Mouse (Mus musculus): ENCODE data around the gene Haus8. TPM values are rescaled to one million over a fixed set of nuclear protein-coding genes. Genes with fewer than 3 reads are reported as not detected.
"Not testable (repeated sequence)": the region's sequence is repeated elsewhere in the genome, so short reads cannot be mapped to it uniquely, and the experiment has no call there.

The Haus8 gene
- polyA plus RNA-seq, 2 experiments = 23.9 to 47.1 TPM

DNA sequence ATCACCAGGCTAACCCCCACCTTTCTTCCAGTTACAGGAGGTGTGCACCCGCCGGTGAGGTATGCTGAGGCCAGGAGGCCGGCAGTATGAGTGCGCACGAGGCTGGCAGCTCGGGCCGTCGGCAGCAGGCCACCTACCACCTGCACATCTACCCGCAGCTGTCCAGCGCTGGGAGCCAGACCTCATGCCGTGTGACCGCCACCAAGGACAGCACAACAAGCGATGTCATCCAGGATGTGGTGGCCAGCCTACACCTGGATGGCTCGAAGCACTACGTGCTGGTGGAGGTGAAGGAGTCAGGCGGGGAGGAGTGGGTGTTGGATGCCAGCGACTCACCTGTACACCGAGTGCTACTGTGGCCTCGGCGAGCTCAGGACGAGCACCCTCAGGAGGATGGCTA lies 17.5 kb upstream of the Haus8 start:
- Histone ChIP-seq H3K27me3 (ENCODE audit: control insufficient read depth, insufficient read depth, low read length) (no peaks in the 10 kb centered on the region), H3K27ac (no peak overlapping the region), H3K4me3 (ENCODE audit: insufficient read depth in 1 of 2, low read depth in 2 of 2, low read length in 2 of 2) (no peak overlapping the region), H3K36me3 (replicated peaks; ENCODE audit: control insufficient read depth, insufficient read depth, low read depth) (peaks cover 10% of the 10 kb centered on the region), H3K4me1 (replicated peaks; ENCODE audit: control insufficient read depth in 2 of 2, insufficient read depth in 2 of 2, low read length in 1 of 2) (peaks cover 0 to 5% of the 10 kb centered on the region in 2 experiments; a peak in 1 of 4 replicates), H3K4me2 (ENCODE audit: low read depth) (no peak overlapping the region), H3K9ac (replicated peaks) (no peak overlapping the region), H3K9me3 (ENCODE audit: control insufficient read depth, low read length) (no peaks in the 10 kb centered on the region)
- no peak for TF ChIP-seq CTCF (IDR thresholded peaks at IDR 0.05; ENCODE audit: low read depth)
- TF ChIP-seq EP300 (IDR thresholded peaks at IDR 0.05; ENCODE audit: low read depth) = no peak
- WGBS (ENCODE audit: insufficient replicate concordance) = 85% methylated on average over 21 of the region's 21 CpGs
- no peak for DNase-seq (ENCODE audit: low read depth in 3 of 3, low spot score in 3 of 3)
- ATAC-seq (ENCODE audit: insufficient read depth) = no peak

DNA sequence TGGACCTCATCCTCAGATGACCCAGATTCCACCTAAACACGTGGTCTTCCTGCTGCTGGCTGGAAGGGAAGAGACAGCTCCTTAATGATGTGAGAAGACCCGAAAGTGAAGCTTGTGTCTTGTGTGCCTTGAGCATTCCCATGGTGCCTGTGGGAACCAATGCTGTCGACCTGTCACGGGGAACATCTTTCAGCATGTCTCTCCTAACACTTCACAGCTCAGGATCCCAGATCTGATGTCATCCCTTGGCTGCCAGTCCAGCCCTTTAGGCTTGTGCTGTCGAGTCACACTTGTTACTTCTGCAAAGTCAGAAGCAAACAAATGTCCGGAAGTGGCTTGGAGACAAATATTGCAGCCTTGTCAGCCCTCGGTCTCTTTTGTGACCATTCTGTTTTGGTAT lies 16.4 kb upstream of the Haus8 start:
- H3K9me3 ChIP-seq (ENCODE audit: control insufficient read depth, low read length) = no peaks in the 10 kb centered on the region
- H3K27ac ChIP-seq = no peak overlapping the region
- peaks cover 0 to 5% of the 10 kb centered on the region in 2 experiments; a peak in 1 of 4 replicates for H3K4me1 ChIP-seq (replicated peaks; ENCODE audit: control insufficient read depth in 2 of 2, insufficient read depth in 2 of 2, low read length in 1 of 2)
- ATAC-seq (ENCODE audit: insufficient read depth) (no peak), DNase-seq (ENCODE audit: low read depth in 3 of 3, low spot score in 3 of 3) (no peak)
- no peaks in the 10 kb centered on the region for H3K27me3 ChIP-seq (ENCODE audit: control insufficient read depth, insufficient read depth, low read length)
- no peak for TF ChIP-seq CTCF (IDR thresholded peaks at IDR 0.05; ENCODE audit: low read depth)
- TF ChIP-seq EP300 (IDR thresholded peaks at IDR 0.05; ENCODE audit: low read depth) = no peak
- 64% methylated on average over 7 of the region's 7 CpGs for WGBS (ENCODE audit: insufficient replicate concordance)
- no peak overlapping the region for H3K4me2 ChIP-seq (ENCODE audit: low read depth)
- peaks cover 10% of the 10 kb centered on the region for H3K36me3 ChIP-seq (replicated peaks; ENCODE audit: control insufficient read depth, insufficient read depth, low read depth)
- no peak overlapping the region for H3K9ac ChIP-seq (replicated peaks)
- H3K4me3 ChIP-seq (ENCODE audit: insufficient read depth in 1 of 2, low read depth in 2 of 2, low read length in 2 of 2) = no peak overlapping the region

DNA sequence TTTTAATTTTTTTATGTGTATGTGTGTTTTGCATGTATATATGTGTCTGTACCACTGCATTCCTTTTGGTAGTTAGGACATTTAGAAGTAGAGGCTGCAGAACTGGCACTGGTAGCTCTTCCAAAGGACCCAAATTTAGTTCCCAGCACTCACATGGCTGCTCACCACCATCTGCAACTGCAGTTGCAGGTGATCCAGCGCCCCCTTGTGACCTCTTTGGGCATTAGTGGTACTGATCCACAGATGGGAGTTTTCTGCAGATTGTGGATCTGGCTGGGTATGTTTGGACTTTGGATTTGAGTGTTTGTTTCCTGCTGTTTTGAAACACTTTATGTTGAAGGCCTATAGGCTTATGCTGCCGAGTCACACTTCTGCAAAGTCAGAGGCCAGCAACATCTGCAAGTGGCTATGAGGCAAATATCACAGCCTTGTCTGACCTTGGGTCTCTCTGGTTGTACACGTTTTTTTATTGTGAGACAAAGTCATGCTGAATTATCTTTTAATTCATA lies 15.8 kb upstream of the Haus8 start:
- no peaks in the 10 kb centered on the region for H3K9me3 ChIP-seq (ENCODE audit: control insufficient read depth, low read length)
- no peak overlapping the region for H3K27ac ChIP-seq
- no peak overlapping the region for H3K9ac ChIP-seq (replicated peaks)
- no peaks in the 10 kb centered on the region for H3K27me3 ChIP-seq (ENCODE audit: control insufficient read depth, insufficient read depth, low read length)
- H3K36me3 ChIP-seq (replicated peaks; ENCODE audit: control insufficient read depth, insufficient read depth, low read depth) = peaks cover 10% of the 10 kb centered on the region
- DNase-seq (ENCODE audit: low read depth in 3 of 3, low spot score in 3 of 3) (no peak), ATAC-seq (ENCODE audit: insufficient read depth) (no peak)
- TF ChIP-seq EP300 (IDR thresholded peaks at IDR 0.05; ENCODE audit: low read depth) = no peak
- peak; percentile 55 for TF ChIP-seq CTCF (IDR thresholded peaks at IDR 0.05; ENCODE audit: low read depth)
- H3K4me1 ChIP-seq (replicated peaks; ENCODE audit: control insufficient read depth in 2 of 2, insufficient read depth in 2 of 2, low read length in 1 of 2) = peaks cover 0 to 5% of the 10 kb centered on the region in 2 experiments; a peak in 1 of 4 replicates
- WGBS (ENCODE audit: insufficient replicate concordance) = 50% methylated on average over 3 of the region's 3 CpGs
- H3K4me3 ChIP-seq (ENCODE audit: insufficient read depth in 1 of 2, low read depth in 2 of 2, low read length in 2 of 2) = no peak overlapping the region
- H3K4me2 ChIP-seq (ENCODE audit: low read depth) = no peak overlapping the region

DNA sequence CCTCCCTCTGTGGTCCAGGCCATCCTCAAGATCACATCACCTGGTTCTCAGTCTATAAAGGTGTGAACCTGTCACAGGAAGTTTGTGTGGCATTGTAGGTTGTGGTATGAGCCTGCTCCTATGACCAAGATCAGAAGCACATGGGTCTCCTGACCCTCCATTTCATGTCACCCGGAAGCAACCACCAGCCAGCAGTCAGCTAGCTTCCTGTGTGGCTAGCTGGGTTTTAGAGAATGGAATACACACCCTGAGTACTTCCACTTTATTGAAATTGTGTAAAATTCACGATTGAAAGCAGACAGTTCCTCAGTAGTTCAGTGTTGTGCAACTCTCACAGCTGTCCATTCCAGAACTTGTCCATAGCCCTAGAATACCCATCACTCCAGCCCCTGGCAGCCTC lies 13.5 kb upstream of the Haus8 start:
- 15% methylated on average over 2 of the region's 2 CpGs for WGBS (ENCODE audit: insufficient replicate concordance)
- H3K9ac ChIP-seq (replicated peaks); DNase-seq (ENCODE audit: low read depth in 3 of 3, low spot score in 3 of 3): not testable (repeated sequence)

DNA sequence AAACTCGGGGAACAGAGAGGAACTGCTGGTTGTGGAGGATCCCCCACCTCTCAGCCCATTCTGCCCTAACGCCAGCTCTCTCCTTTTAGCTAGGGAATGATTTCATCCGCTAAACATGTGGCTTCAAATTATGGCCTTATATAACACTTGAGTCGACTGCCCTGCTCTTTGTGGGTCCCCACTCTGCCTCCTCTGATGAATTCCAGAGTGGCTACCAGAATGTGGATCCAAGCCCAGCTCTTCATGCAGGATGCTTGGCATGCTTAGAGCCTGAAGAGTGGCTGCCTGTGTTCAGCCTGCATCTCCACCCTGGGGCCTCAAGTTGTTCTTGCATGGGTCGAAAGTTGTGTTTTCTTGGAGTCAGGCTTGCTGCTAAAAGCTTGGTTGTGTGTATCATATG lies 9.9 kb upstream of the Haus8 start:
- Histone ChIP-seq H3K4me3 (ENCODE audit: insufficient read depth in 1 of 2, low read depth in 2 of 2, low read length in 2 of 2) (no peak overlapping the region), H3K36me3 (replicated peaks; ENCODE audit: control insufficient read depth, insufficient read depth, low read depth) (no peaks in the 10 kb centered on the region), H3K4me1 (replicated peaks; ENCODE audit: control insufficient read depth in 2 of 2, insufficient read depth in 2 of 2, low read length in 1 of 2) (peaks cover 0 to 8% of the 10 kb centered on the region in 2 experiments; a peak in 2 of 4 replicates), H3K9ac (replicated peaks) (no peak overlapping the region), H3K4me2 (ENCODE audit: low read depth) (no peak overlapping the region), H3K27ac (no peak overlapping the region), H3K27me3 (ENCODE audit: control insufficient read depth, insufficient read depth, low read length) (no peaks in the 10 kb centered on the region), H3K9me3 (ENCODE audit: control insufficient read depth, low read length) (no peaks in the 10 kb centered on the region)
- no peak for ATAC-seq (ENCODE audit: insufficient read depth)
- DNase-seq (ENCODE audit: low read depth in 3 of 3, low spot score in 3 of 3) = no peak
- 72% methylated on average over 5 of the region's 5 CpGs for WGBS (ENCODE audit: insufficient replicate concordance)
- TF ChIP-seq CTCF (IDR thresholded peaks at IDR 0.05; ENCODE audit: low read depth) = no peak
- TF ChIP-seq EP300 (IDR thresholded peaks at IDR 0.05; ENCODE audit: low read depth) = no peak

More for the DNA sequence above, 13.5 kb upstream of the Haus8 start:
- H3K27me3 ChIP-seq (ENCODE audit: control insufficient read depth, insufficient read depth, low read length); H3K36me3 ChIP-seq (replicated peaks; ENCODE audit: control insufficient read depth, insufficient read depth, low read depth); H3K4me3 ChIP-seq (ENCODE audit: insufficient read depth in 1 of 2, low read depth in 2 of 2, low read length in 2 of 2); H3K27ac ChIP-seq; H3K4me1 ChIP-seq (replicated peaks; ENCODE audit: control insufficient read depth in 2 of 2, insufficient read depth in 2 of 2, low read length in 1 of 2); H3K9me3 ChIP-seq (ENCODE audit: control insufficient read depth, low read length); H3K4me2 ChIP-seq (ENCODE audit: low read depth); ATAC-seq (ENCODE audit: insufficient read depth): not testable (repeated sequence)

DNA sequence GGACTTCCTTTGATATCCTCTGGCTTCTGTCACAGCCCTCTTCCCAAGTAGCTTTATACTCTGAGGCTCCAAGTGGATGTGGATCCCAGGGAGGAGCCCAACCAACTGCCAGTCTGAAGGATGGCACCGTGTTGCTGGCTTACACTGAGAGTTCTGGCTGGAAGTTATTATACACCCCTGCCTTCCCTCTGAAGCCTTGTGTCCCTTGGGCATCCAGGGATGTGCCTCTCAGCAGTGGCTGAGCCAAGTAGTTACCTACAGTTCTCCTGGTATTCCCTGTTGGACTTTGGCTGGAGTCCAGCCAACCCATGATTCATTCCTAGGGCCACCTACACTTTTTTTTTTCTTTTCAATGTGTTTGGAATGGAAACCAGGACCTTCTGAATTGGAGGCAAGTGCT lies 9.0 kb upstream of the Haus8 start:
- H3K27ac ChIP-seq; H3K4me1 ChIP-seq (replicated peaks; ENCODE audit: control insufficient read depth in 2 of 2, insufficient read depth in 2 of 2, low read length in 1 of 2); H3K9ac ChIP-seq (replicated peaks); H3K9me3 ChIP-seq (ENCODE audit: control insufficient read depth, low read length); H3K36me3 ChIP-seq (replicated peaks; ENCODE audit: control insufficient read depth, insufficient read depth, low read depth); ATAC-seq (ENCODE audit: insufficient read depth); H3K4me3 ChIP-seq (ENCODE audit: insufficient read depth in 1 of 2, low read depth in 2 of 2, low read length in 2 of 2); DNase-seq (ENCODE audit: low read depth in 3 of 3, low spot score in 3 of 3); H3K27me3 ChIP-seq (ENCODE audit: control insufficient read depth, insufficient read depth, low read length); H3K4me2 ChIP-seq (ENCODE audit: low read depth): not testable (repeated sequence)
- WGBS (ENCODE audit: insufficient replicate concordance) = 83% methylated on average over 1 of the region's 1 CpGs

DNA sequence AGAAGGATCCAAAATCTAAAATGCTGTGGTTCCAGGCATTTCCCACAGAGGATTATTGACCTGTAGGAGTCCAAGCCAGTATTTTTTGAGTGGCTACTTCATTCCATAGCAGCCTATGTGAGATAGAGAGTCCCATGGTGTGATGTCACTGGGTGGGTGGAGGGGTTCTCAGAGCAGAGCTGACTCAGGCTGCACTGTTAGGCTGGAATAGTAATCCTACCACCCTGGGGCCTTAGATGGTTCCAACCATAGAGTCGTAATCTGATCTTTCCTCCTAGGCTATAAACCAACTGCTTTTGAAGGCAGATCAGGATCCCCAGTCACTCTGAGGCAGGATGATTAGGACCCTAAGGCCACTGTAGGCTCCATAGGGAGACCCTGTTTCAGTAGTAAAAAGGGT lies 6.7 kb upstream of the Haus8 start:
- not testable (repeated sequence) for H3K27ac ChIP-seq; H3K36me3 ChIP-seq (replicated peaks; ENCODE audit: control insufficient read depth, insufficient read depth, low read depth); H3K4me3 ChIP-seq (ENCODE audit: insufficient read depth in 1 of 2, low read depth in 2 of 2, low read length in 2 of 2); DNase-seq (ENCODE audit: low read depth in 3 of 3, low spot score in 3 of 3); H3K4me2 ChIP-seq (ENCODE audit: low read depth); H3K9me3 ChIP-seq (ENCODE audit: control insufficient read depth, low read length); H3K27me3 ChIP-seq (ENCODE audit: control insufficient read depth, insufficient read depth, low read length); ATAC-seq (ENCODE audit: insufficient read depth); H3K9ac ChIP-seq (replicated peaks)
- 84% methylated on average over 1 of the region's 1 CpGs for WGBS (ENCODE audit: insufficient replicate concordance)
- peaks cover 9 to 15% of the 10 kb centered on the region in 2 experiments for H3K4me1 ChIP-seq (replicated peaks; ENCODE audit: control insufficient read depth in 2 of 2, insufficient read depth in 2 of 2, low read length in 1 of 2)
